Mouse (Mus musculus) olfactory bulb, adult 2 months (tissue): ENCODE results near the gene Sectm1a.

Source experiments
- CTCF ChIP-seq: fragments of 200-500 bp; IDR thresholded peaks from 2 replicates; pipeline ENCODE4 v1.5.1; 2012; ENCODE audit warnings: low read depth, mild to moderate bottlenecking, low read length, moderate library complexity; ENCODE audit not compliant: insufficient read depth
- POLR2A ChIP-seq: fragments of 200-500 bp; IDR thresholded peaks from 2 replicates; pipeline ENCODE4 v1.6.1; 2012; ENCODE audit warnings: mild to moderate bottlenecking, low read depth, low read length, moderate library complexity; ENCODE audit not compliant: insufficient read depth

DNA sequence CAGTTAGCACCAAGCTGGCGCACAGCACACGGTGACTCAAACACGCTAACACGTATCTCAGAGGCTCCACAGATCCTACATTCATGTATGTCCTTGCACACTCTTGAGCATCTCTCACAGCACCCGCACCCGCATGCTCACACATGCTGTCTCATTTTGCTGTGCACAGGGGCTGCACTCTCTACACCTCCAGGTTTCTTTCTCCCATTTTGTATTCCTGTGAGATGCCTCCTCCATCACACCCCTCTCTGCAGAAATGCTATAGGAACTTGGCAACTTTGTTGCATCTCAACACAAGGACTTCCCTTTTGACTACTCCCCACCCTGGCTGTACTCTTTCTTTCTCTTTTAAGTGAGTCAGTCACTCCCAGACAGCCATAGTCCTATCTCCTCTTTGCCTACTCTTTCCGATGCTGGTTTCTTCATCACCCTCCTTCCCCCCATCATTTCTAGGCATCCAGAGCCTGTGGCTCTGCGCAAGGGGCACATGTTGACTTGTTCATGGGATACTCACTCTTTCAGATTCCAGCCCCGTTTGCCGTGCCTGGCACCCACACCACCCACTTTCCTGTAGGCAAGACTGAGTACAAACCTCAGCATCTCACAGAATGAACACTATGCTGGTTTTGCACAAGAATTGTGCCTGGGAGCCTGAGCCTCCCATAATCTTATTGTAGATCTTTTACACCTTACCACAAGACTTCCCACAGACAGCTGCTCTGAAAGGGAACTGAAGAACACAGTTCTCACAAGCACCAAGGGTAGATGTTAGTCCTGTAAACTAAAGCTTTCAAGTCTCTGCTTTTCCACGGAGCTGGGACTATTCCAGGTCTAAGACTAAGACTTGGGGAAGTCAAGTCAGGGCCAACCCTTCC, 42.4 kb downstream of the Sectm1a start:
- TF ChIP-seq CTCF, result no peak
- no peak for TF ChIP-seq POLR2A
